Mouse (Mus musculus) cortical plate, adult 2 months (tissue): ENCODE results near the gene Meis1. TPM values are rescaled to one million over a fixed set of nuclear protein-coding genes. Genes with fewer than 3 reads are reported as not detected.
A peak's percentile ranks its signal among the peaks of the same experiment; 100 is the strongest.

ENCODE experiments used
- H3K27ac ChIP-seq: fragments of 200-500 bp; 2 replicates; pipeline ENCODE4 v1.5.1; 2012; ENCODE audit warnings: low read length, control low read depth, inconsistent platforms; ENCODE audit not compliant: insufficient read depth
- H3K4me1 ChIP-seq: fragments of 200-500 bp; 2 replicates; pipeline ENCODE4 v1.6.1; 2011; ENCODE audit warnings: low read length; ENCODE audit not compliant: control insufficient read depth, insufficient read depth
- H3K4me3 ChIP-seq: fragments of 200-500 bp; 2 replicates; pipeline ENCODE4 v1.5.1; 2011; ENCODE audit warnings: mild to moderate bottlenecking, low read length, control low read depth; ENCODE audit not compliant: insufficient read depth
- CTCF ChIP-seq: fragments of 200-500 bp; IDR thresholded peaks from 2 replicates; pipeline ENCODE4 v1.5.1; 2011; ENCODE audit warnings: mild to moderate bottlenecking, control low read depth, low read length; ENCODE audit not compliant: insufficient read depth; ENCODE audit errors: extremely low read depth
- POLR2A ChIP-seq: fragments of 200-500 bp; IDR thresholded peaks from 2 replicates; pipeline ENCODE4 v1.6.1; 2011; ENCODE audit warnings: mild to moderate bottlenecking, low read length, control low read depth; ENCODE audit not compliant: insufficient read depth; ENCODE audit errors: extremely low read depth
- polyA plus RNA-seq: library from polyadenylated mRNA; depleted of rRNA; stranded (reverse); fragments of >200 nt; gene quantifications from 2 replicates; pipeline ENCODE4 v1.2.3, GENCODE M21; 2012

The Meis1 gene
- polyA plus RNA-seq, 1 experiment, result 3.5 TPM

- Histone ChIP-seq H3K4me1 (no peaks in the 10 kb centered on the region), H3K27ac (no peak overlapping the region), H3K4me3 (0 out of 2 replicates have a peak overlapping the region, but pooled peaks have one; percentile 37)
- TF ChIP-seq CTCF, result no peak
- no peak for TF ChIP-seq POLR2A
Measured at GRCm38 (mm10) chr11:18878016-18878415, 140.8 kb downstream of the Meis1 start.

- no peaks in the 10 kb centered on the region for H3K4me1 ChIP-seq
- H3K4me3 ChIP-seq, result 0 out of 2 replicates have a peak overlapping the region, but pooled peaks have one; percentile 37
- TF ChIP-seq CTCF (peak; percentile 34; the same call in 1 of the 2 replicates), POLR2A (no peak)
- H3K27ac ChIP-seq, result no peak overlapping the region
Measured at GRCm38 (mm10) chr11:18877626-18878011, 141.2 kb downstream of the Meis1 start.

GRCm38 (mm10) chr11:18876886-18877625 is 141.7 kb downstream of the Meis1 start:
- TF ChIP-seq CTCF (no peak), POLR2A (no peak)

DNA sequence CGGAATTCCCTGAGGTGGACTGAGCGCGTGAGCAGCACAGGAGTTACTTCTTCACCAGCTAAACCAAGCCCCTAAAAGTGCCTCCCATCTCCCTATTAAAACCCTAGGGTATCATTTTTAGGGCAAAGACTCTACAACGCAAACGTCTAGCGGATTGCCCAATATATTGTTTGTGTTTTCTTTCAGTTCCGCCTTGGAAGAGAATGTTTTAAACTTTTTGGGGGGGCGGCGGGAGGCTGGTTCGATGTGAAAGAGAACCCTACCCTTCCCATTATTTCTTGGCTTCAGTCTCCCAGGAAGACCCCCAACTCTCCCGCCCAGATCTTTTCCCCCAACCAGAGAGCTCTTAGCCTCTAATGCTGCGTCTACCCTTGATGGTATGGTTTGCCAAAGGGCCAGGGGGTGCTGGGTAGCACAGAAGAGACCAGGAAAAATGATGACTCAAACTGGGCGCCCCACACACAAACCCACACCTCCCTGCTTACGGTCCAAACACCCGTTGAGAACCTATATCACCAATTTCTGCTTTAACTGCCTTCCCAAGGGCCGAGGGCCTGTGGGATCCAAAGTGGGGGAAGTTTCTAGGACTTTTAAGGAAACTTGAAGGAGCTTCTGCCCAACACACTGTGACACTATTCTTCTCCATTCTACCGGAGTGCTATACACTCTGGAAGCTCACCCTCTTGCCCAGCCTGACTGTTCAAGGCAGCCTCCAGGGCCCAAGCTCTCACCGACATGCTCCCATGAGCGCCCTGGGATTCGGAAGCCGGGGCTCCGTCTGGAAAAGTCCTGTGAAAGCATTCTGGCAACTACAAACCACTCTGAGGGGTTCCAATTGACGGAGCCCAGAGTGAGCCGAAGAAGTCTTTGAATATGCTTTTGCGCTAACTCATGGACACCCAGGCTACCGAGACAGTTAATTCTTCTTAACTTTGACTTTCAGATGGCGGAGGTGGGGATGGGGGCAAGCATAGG is 142.6 kb downstream of the Meis1 start:
- no peaks in the 10 kb centered on the region for H3K4me1 ChIP-seq
- H3K4me3 ChIP-seq, result no peak overlapping the region
- TF ChIP-seq POLR2A, result no peak
- TF ChIP-seq CTCF, result no peak
- H3K27ac ChIP-seq, result no peak overlapping the region

More at GRCm38 (mm10) chr11:18876886-18877625, 141.7 kb downstream of the Meis1 start:
- H3K4me3 ChIP-seq, result 0 out of 2 replicates have a peak overlapping the region, but pooled peaks have one; percentile 37
- H3K27ac ChIP-seq, result no peak overlapping the region
- H3K4me1 ChIP-seq, result no peaks in the 10 kb centered on the region

- no peak overlapping the region for H3K4me3 ChIP-seq
- no peaks in the 10 kb centered on the region for H3K4me1 ChIP-seq
- TF ChIP-seq POLR2A, result no peak
- no peak for TF ChIP-seq CTCF
- H3K27ac ChIP-seq, result no peak overlapping the region
Measured at GRCm38 (mm10) chr11:18875001-18875902, 143.5 kb downstream of the Meis1 start.

GRCm38 (mm10) chr11:18874278-18875000 is 144.3 kb downstream of the Meis1 start:
- no peak overlapping the region for H3K4me3 ChIP-seq
- no peak overlapping the region for H3K27ac ChIP-seq
- H3K4me1 ChIP-seq, result no peaks in the 10 kb centered on the region
- no peak for TF ChIP-seq CTCF
- TF ChIP-seq POLR2A, result no peak

GRCm38 (mm10) chr11:18873451-18874277 is 145.1 kb downstream of the Meis1 start:
- Histone ChIP-seq H3K4me1 (no peaks in the 10 kb centered on the region), H3K27ac (no peak overlapping the region), H3K4me3 (no peak overlapping the region)
- TF ChIP-seq POLR2A, result no peak
- TF ChIP-seq CTCF, result no peak

- Histone ChIP-seq H3K27ac (no peak overlapping the region), H3K4me3 (no peak overlapping the region), H3K4me1 (no peaks in the 10 kb centered on the region)
- TF ChIP-seq CTCF (no peak), POLR2A (no peak)
Measured at GRCm38 (mm10) chr11:18872793-18873192, 146.0 kb downstream of the Meis1 start.
